Mouse (Mus musculus) liver, embryonic 14.5 days (tissue): ENCODE data around the gene Cd93.

Experiments
- CTCF ChIP-seq: IDR thresholded peaks from 2 replicates; pipeline ENCODE4 v1.5.1; 2016; ENCODE audit warnings: antibody characterized with exemption, low read depth, control low read depth
- EP300 ChIP-seq: IDR thresholded peaks from 2 replicates; pipeline ENCODE4 v1.6.1; 2016; ENCODE audit warnings: antibody characterized with exemption, low read depth

GRCm38 (mm10) chr2:148406160-148406970 is 37.0 kb downstream of the Cd93 start:
- TF ChIP-seq CTCF (peak; percentile 36), EP300 (no peak)
